Mouse (Mus musculus) erythroblast, adult 5-6 weeks (primary cell): Measurements from ENCODE around the gene Crocc. TPM values are rescaled to one million over a fixed set of nuclear protein-coding genes. Genes with fewer than 3 reads are reported as not detected.

ENCODE experiments used
- ATAC-seq: replicated peaks from 2 replicates; pipeline ENCODE4 v1.8.0; 2016; ENCODE audit warnings: moderate number of reproducible peaks, mild to moderate bottlenecking, moderate TSS enrichment, inconsistent platforms; ENCODE audit not compliant: poor library complexity, low FRiP score, severe bottlenecking
- total RNA-seq, 2 experiments: library from RNA; stranded (forward) in 1 of 2; stranded (reverse) in 1 of 2; fragments of 150-400 nt in 1 of 2; fragments of 200-764, 138-1000 nt in 1 of 2; gene quantifications; 2 replicates each; pipeline versions ENCODE4 v1.2.3 to v1.2.4; 2015 to 2017; ENCODE audit warnings: low replicate concordance in 2 of 2

Gene Crocc
- total RNA-seq, 2 experiments from 2014 or later: 0.34 TPM; not detected in 1

DNA sequence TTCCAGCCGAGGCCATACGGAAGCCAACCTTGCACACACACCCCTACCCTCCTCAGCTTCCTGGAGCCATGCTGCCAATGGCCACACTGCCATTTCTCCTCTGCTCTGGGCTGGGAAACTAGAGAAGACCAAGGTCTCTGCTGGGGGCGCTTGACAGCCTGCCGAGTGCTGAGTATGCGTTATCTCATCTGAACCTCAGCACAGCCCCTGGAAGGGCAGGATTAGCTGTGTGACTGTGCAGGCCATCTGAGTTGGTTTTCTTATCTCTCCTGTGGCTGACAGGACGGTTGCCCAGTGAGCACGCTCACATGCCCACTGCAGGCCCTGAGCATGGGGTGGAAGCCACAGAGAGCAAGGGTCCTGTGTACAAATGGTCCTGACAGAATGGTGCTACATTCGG is 8.3 kb upstream of the Crocc start:
- peak; percentile 46 for ATAC-seq

DNA sequence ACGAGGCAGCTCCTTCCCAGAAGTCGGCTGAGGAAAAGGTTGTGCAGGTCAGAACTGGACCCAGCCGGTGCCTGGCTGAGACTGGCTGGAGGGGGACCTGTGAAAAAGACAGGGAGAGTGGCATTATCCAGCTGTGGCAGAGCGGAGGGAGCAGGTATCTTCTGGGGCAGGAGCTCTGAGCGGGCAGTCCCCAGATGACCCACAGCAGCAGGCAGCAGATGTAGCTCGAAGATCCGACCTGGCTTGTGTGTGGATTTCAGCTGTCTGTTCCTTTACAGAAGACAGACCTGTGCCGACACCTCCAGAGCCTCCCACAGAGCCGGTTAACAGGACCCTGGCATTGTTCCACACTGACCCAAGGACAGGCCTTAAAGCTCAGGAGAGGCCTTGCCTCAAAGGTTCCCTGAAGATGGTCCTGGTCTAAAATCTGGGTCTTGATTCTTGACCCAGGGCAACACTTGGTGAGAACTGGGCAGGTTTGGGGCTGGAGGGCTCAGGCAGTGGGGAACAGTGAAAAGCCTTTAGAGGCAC is 7.2 kb upstream of the Crocc start:
- ATAC-seq: no peak

DNA sequence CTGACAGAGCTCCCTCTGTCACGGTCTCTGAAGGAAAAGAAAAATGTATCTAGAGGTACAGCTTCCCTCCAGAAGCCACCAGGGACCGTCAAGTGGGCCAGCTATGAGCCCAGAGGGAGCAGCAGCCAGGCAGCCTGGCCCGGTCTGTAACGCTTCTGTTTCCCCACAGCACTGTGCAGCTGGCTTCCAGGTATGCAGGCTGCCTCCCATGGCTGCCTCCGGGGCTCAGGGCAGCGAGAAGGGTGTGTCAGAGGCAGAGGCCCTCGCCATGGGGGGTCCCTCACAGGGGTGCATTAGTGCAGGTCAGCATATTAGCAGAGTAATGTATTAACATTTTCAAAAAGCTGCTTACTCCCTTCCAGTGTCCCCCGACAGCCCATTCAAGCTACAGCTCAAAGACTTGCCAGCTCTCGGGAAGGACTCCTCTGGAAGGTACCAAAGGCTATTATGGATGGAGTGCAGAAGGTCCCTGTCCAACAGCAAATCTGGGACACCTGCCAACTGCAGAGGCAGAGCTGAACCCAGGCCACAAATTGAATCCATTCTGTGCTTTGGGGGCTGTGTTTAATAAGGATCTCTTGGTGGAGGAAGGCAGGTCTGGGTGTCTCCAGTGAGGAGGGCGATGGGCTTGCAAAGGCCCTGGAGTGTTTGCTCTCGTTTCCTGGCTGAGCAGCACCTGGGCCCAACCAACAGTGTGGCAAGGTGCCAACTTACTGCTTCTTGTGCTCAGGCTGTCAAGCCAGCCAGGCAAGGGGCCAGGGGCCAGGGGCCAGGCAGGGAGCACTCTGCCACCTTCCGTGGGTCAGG is 6.6 kb upstream of the Crocc start:
- no peak for ATAC-seq

DNA sequence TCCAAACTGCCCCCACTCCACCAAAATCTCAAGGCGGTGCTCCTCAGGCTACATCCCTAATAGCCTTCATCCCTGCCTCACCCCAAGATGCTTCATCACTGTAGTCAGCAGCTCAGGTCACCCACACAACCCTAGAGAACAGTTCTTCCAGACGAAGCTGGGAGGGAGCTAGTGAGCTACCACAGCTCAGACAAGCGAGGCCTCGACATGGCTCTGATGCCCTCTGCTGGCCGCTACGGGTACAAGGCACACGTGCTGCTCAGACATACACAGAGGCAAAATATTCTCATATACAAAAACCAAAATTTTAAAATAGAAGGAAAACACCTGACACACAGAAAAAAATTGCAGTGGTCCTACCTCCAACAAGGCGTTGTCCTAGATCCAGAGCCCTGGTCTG is 4.8 kb upstream of the Crocc start:
- peak; percentile 60 for ATAC-seq

DNA sequence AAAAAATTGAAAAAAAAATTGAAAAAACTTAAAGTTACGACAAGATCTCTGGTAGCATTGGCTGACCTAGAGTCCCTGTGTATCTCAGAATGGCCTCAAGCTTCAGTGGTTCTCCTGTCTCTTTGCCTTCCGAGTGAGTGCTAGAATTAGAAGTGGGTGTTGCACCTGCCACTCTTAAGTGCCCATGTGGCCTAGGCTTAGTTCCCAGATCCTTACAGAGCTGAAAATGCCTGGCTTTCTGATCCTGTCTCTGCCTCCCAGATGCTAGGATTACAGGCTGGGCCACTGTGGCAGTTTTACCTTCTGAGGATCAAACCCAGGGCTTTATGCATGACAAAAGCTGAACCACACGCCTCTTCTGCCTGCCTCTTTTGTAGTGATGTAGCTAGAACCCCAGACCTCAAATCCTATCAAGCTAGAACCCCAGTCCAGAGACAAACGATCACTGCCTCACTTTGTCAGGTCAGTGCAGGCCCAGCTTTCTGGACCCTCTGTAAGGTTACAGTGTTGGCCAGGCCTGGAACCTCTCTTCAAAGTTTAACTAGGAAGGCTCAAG is 3.8 kb upstream of the Crocc start:
- no peak for ATAC-seq

DNA sequence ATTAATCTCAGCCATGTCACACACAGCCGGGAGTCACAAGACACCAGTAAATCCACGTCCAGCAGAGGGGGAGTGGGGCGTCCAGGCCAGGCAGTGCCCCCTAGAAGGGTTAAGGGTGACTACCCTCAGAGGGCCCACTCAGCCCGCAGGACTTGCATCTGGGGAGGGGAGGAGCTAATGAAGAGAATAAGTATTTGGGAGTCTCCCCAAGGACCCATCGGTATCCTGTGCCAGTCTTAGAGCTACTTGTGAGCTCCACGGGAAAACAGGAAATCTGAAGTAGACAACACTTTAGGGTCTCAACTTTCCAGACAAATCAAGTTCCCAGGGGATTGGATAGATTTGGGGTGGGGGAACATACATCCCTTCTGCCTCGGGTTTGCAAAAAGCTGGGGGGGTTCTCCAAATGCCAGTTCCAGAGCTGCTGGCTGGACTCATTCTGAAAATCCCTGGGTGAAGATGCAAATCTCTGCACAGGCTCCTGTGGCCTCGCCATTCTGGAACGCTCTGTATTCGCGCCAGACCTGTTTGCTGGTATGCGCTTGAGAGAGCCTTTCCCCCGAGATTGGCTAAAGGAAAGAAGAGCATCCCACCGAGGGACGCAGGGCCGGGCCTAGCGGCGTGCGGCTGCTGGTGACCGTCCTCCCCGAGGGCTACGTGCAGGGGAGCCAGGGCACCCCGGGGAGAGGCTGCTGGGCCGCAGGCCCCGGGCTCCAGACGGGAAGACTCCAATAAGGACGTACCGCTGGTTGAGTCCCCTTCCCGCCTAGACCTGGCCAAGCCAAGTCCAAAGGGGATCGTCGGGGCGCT is 529 bp downstream of the Crocc start:
- peak; percentile 20 for ATAC-seq

DNA sequence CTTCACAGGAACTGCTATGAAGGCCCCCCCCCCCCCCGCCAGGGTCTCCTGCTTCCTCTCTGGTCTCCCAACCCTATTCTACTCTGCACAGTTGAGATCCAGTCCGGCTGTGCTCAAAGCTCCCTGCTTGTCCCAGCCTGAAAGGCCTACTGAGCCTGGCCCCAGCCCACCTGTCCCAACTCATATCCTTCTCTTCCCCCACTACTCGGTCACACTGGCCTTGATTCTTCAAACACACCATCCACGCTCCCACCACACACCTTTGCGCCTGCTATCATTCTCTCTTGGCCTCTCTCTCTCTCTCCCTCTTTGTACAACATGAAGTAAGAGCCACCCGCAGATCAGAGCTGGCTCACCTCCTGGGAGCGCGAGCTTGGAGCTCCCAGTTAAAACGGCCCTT is 1.5 kb downstream of the Crocc start:
- no peak for ATAC-seq

DNA sequence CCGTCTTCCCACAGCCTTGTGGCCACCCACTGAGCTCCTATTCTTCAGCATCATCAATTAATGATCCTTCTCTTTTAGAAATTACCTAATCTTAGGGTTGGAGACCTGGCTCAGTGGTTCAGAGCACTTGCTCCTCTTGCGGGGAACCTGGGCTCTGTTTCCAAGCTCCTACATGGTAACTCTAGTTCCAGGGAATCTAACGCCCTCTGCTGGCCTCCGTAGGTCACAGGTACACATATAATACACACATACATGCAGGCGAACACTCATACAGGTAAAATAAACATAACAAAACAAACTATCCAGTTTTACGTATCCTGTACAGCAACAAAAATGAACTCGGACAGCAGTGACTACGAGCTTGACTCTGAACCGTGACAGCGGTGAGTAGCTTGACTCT is 3.4 kb downstream of the Crocc start:
- no peak for ATAC-seq

DNA sequence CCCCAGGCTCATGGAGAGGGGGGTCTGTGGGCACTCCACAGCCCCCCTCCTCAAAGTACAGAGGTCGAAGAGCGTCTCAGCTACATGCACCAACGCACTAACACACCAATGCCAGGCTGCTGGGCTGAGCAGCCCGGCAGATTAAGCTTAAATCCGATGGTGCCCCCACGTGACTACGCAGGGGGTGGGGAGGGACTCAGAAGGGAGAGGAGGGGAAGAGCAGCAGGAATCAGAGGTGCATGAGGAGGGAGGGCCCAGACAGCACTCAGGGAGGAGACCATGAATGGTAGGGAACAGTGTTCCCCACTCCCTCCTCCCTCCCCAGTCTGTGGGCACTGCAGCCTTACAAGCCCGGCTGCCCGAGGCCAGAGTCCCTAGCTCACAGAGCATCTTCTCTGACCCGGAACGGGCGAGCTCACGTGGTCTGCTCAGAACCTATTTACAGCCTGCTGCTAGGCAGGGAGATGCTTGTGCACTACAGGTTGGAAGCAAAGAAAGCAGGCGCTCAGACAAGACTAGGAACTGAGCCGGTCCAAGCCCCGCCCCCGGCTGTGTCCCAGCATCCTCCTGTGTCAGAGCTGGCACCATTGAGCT is 6.7 kb downstream of the Crocc start:
- no peak for ATAC-seq

DNA sequence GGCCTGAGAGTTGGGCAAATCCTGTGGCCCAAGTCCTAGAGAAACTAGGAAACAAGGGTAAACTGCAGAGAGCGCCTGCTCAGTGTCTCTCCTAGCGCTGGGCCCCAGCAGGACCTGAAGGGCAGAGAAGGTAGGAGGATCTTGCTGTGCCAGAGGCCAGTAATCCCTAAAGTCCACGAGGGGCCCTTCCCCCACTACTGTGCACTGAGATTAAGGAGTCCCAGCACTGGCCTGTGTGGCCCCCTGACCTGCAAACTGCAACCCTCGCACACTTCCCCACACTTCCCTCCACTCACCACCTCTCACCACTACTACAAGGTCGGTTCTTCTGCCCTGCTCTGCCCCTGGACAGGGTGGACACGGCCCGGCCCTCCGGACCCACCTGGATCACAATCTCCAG is 7.2 kb downstream of the Crocc start:
- no peak for ATAC-seq

DNA sequence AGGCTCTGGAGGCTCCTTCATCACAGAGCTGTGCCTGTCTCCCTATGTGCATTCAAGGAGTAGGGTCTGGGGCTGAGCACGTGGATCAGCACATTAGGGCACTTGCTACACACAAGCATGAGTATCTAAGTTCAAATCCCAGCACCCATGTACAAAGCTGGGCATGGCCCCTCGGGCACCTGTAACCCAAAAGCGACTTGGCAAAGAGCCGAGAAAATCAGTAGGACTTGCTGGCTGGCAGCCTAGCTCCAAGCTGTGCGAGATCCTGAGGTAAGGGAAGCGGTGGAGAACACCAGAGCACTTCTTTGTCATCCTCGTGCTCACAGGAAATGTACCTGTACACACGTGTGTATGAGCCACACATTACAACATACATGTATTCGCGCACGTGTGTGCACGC is 7.9 kb downstream of the Crocc start:
- ATAC-seq: no peak

DNA sequence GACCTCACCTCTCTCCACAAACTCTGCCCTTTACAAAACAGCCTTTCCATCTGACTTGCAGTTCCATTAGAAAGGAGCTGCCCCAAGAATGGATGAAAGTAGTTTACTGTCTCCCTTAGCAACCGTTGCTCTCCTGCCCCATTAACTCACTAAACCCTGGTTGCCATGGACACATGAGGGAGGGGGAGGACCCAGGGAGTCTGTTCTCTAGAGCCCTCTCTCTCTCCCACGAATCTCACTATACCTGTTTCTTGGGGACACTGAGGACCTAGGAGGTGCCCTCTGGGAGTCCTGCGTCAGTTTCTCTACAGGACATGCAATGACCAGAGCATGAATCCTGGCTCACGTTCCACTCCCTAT is 10.9 kb downstream of the Crocc start:
- no peak for ATAC-seq

DNA sequence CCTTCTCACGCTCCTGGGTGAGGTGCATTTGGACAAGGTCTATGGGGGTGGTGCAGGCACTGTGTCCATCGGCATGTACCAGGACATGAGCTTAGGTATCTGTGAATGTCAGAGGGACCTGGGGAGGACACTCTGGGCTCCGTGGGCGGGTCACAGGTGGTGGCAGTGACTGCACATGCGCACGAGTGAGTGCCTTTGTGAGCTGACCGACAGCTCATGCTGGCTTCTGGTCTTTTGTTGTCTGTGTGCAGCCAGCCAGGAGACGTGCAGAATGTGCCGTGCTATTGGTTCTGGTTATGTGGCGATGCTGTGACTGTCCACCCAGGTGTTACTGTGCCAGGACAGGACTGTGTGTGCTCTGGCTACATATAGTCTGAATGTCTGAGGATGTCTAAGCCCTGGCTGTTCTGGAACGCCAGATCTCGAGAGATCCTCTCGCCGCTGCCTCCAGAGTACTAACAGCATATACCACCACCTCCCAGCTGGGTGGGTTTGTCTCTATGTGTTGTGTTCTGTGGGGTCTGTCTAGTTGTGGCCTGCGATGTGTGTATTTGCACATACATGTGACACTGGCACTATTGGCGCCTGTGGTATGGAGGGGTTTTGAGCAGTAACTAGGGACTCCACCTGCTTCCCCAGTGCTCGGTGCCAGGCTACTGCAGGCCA is 11.4 kb downstream of the Crocc start:
- ATAC-seq: no peak

DNA sequence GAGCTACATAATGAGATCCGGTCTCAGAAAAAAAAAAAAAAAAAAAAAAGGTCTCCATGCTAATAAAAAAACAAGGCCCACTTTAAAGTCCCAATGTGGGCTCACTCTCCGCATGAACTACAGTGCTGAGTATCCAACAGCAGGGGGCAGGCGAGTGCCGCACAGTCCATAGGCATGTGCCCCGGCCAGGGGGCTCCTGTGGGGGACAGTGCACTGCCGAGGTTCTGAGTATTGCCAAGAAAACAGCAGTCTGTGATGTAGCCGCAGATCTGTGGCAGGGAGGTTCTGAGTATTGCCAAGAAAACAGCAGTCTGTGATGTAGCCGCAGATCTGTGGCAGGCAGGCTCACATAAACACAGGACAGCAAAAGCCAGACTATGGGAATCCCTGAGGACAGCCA is 15.5 kb downstream of the Crocc start:
- peak; percentile 56 for ATAC-seq

DNA sequence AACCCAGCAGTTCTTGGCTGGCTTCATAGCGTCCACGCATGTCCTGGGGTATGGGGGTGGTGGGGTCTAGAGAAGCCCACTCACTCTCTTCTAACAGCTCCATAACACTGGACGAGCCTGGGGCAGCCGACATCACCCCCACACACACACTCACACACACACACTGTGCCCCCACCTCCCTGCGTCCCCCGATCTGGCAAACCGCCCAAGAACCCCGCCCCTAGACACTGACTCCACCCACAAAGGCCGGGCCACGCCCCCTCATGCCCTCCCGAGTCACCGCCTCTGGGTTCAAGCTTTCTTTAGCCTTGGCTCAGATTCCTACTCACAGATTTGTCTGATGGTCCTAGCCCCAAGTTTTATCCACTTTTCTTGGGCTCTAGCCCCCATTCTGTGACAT is 19.2 kb downstream of the Crocc start:
- ATAC-seq: no peak

DNA sequence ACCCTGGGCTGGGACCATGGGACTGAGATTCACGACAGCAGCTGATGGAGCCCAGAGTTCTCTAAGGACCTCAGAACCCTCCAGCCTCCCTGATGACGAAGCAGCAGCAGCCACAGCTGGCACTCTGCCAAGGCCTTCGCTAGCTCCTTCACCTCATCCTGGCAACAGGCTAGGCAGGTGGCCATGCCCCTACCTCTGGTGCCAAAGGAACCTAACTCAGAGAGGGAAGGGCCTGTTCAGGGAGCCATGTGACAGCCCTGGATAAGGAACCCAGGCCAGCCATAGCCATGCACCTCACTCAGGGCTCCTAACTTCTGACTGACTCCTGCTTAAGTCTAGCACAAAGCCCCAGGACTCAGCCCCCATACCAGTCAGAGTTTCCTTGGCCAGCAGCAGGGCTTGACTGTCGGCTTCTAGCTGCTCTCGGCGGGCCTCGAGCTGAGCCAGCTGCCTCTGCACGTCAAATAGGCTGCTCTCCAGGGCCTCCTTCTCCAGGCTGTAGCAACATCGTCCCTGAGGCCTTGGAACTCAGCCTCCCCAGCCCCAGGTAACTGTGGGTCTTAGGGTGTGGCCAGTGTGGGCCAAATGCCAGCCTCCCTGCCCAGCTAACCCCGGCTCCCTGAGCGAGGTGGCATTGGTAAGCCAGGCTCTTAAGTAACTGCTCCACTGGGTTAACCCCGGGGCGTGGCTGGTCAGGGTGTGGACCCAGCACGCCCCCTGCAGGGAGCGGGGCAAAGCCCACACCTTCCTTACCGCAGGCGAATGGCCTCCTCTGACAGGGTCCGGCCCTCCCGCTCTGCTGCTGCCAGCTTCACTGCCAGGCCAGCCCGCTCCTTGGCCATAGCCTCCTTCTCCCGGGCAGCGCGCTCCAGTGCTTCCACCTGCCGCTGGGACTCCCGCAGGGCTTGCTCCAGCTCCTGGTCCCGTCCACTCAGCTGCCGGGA is 26.5 kb downstream of the Crocc start:
- peak; percentile 20; the same call in 1 of the 2 replicates for ATAC-seq

DNA sequence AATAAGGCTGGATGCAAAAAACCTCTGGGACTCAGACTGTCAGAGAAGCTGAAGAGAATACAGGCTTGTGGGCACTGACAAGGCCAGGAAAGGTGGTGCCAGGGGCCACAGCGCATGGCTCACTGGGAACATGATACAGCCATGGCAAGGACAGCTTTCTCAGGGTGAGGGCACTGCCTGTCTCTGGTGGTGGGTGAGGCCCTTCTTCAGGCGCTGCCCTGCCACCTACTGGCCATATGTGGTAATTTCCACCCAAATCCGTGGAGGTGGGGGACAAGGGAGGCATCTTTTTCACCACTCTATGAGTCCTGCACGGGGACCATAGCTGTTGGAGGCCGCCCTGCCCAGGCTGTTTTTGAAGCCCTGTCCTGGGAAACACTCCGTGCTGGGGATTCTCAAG is 28.6 kb downstream of the Crocc start:
- ATAC-seq: peak; percentile 78

DNA sequence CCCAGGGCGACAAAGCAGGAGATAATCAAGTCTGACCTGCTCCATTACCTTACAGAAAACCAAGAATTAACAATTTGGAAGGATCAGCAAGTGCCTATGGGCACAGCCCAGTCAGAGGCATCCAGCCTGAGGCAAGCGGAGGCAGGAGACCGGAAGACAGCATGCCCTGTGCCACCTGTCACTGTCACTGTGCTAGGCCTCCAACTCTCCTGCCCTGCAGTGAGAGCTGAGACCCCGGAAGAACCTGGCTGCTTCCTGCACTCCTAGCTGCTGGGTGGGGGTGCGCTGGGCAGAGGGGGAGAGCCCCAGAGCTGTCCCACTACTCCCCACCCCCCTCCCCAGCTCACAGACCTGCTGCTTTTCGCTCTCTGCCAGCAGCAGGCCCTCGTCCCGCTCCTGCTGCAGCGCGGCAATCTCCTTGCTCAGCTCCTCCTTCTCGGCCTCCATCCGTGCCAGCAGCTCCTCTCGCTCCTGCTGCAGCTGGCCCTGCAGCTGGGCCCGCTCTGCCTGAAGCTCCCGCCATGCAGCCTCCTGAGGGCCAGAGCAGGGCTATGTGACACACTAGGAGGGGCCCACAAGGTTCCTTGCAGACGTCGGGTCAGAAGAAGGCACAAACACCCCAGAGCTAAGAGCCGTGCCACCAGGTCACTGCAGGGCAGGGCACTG is 29.7 kb downstream of the Crocc start:
- ATAC-seq: no peak
